Mouse (Mus musculus): ENCODE results near the gene Bpnt1. TPM values are rescaled to one million over a fixed set of nuclear protein-coding genes. Genes with fewer than 3 reads are reported as not detected.
"Not testable (repeated sequence)": the region's sequence is repeated elsewhere in the genome, so short reads cannot be mapped to it uniquely, and the experiment has no call there.

Bpnt1 gene
- 10 to 100 TPM; 70.2 to 79.3 TPM for total RNA-seq (2021)
- long read RNA-seq, experiment 1, transcript Bpnt1-201 (9 exons, 2,200 nt): minor isoform, 13 of 55 reads
- long read RNA-seq, experiment 1, transcript Bpnt1-205 (10 exons, 1,226 nt): major isoform, 30 of 55 reads
- long read RNA-seq, experiment 1, partial matches to known transcripts: 4 of 55 reads
- long read RNA-seq, experiment 1, other reads (novel, unspliced or antisense): 7 of 55 reads
- long read RNA-seq, experiment 2, transcript Bpnt1-205 (10 exons, 1,226 nt): major isoform, 21 of 32 reads
- long read RNA-seq, experiment 2, partial matches to known transcripts: 1 of 32 reads
- long read RNA-seq, experiment 2, other reads (novel, unspliced or antisense): 5 of 32 reads

- peak; percentile 85 to 90 for DNase-seq (ENCODE audit: low spot score in 2 of 2)
Observed at GRCm38 (mm10) chr1:185331983-185332430, at the start of gene Bpnt1. Gene Bpnt1, plus strand, starts transcription at chr1:185332149.

- no peak for DNase-seq (ENCODE audit: low spot score in 2 of 2)
Observed at GRCm38 (mm10) chr1:185282846-185283245, 49.1 kb upstream of the Bpnt1 start.

GRCm38 (mm10) chr1:185283247-185283646 is 48.7 kb upstream of the Bpnt1 start:
- no peak for DNase-seq (ENCODE audit: low spot score in 2 of 2)

- peak in 1 of 2 experiments; percentile 25 for DNase-seq (ENCODE audit: low spot score in 2 of 2)
Observed at GRCm38 (mm10) chr1:185284740-185285139, 47.2 kb upstream of the Bpnt1 start.

- peak in 1 of 2 experiments; percentile 14 for DNase-seq (ENCODE audit: low spot score in 2 of 2)
Observed at GRCm38 (mm10) chr1:185285171-185285570, 46.8 kb upstream of the Bpnt1 start.

GRCm38 (mm10) chr1:185287066-185287465 is 44.9 kb upstream of the Bpnt1 start:
- no peak for DNase-seq (ENCODE audit: low spot score in 2 of 2)

GRCm38 (mm10) chr1:185289231-185289630 is 42.7 kb upstream of the Bpnt1 start:
- no peak for DNase-seq (ENCODE audit: low spot score in 2 of 2)

- no peak for DNase-seq (ENCODE audit: low spot score in 2 of 2)
Observed at GRCm38 (mm10) chr1:185291336-185291735, 40.6 kb upstream of the Bpnt1 start.

- no peak for DNase-seq (ENCODE audit: low spot score in 2 of 2)
Observed at GRCm38 (mm10) chr1:185292646-185293360, 39.1 kb upstream of the Bpnt1 start.

- no peak for DNase-seq (ENCODE audit: low spot score in 2 of 2)
Observed at GRCm38 (mm10) chr1:185296850-185297249, 35.1 kb upstream of the Bpnt1 start.

GRCm38 (mm10) chr1:185298496-185298895 is 33.5 kb upstream of the Bpnt1 start:
- no peak for DNase-seq (ENCODE audit: low spot score in 2 of 2)

- DNase-seq (ENCODE audit: low spot score in 2 of 2): no peak
Observed at GRCm38 (mm10) chr1:185302816-185303215, 29.1 kb upstream of the Bpnt1 start.

GRCm38 (mm10) chr1:185306836-185307235 is 25.1 kb upstream of the Bpnt1 start:
- no peak for DNase-seq (ENCODE audit: low spot score in 2 of 2)

- no peak for DNase-seq (ENCODE audit: low spot score in 2 of 2)
Observed at GRCm38 (mm10) chr1:185307645-185308044, 24.3 kb upstream of the Bpnt1 start.

GRCm38 (mm10) chr1:185308334-185308733 is 23.6 kb upstream of the Bpnt1 start:
- DNase-seq (ENCODE audit: low spot score in 2 of 2): no peak

GRCm38 (mm10) chr1:185308908-185309307 is 23.0 kb upstream of the Bpnt1 start:
- no peak for DNase-seq (ENCODE audit: low spot score in 2 of 2)

GRCm38 (mm10) chr1:185311949-185312348 is 20.0 kb upstream of the Bpnt1 start:
- no peak for DNase-seq (ENCODE audit: low spot score in 2 of 2)

- no peak for DNase-seq (ENCODE audit: low spot score in 2 of 2)
Observed at GRCm38 (mm10) chr1:185314546-185314945, 17.4 kb upstream of the Bpnt1 start.

- peak; percentile 15 to 24 for DNase-seq (ENCODE audit: low spot score in 2 of 2)
Observed at GRCm38 (mm10) chr1:185315846-185316568, 15.9 kb upstream of the Bpnt1 start.

- not testable (repeated sequence) for DNase-seq (ENCODE audit: low spot score in 2 of 2)
Observed at GRCm38 (mm10) chr1:185327754-185328345, 4.1 kb upstream of the Bpnt1 start.
